Mouse (Mus musculus): ENCODE measurements at regions not wholly inside any gene's neighbourhood (a gene's known extent, or its start where the extent isn't known, plus 50 kb on each side); places are given as distances from the start of the nearest gene placed in this dataset.

DNA sequence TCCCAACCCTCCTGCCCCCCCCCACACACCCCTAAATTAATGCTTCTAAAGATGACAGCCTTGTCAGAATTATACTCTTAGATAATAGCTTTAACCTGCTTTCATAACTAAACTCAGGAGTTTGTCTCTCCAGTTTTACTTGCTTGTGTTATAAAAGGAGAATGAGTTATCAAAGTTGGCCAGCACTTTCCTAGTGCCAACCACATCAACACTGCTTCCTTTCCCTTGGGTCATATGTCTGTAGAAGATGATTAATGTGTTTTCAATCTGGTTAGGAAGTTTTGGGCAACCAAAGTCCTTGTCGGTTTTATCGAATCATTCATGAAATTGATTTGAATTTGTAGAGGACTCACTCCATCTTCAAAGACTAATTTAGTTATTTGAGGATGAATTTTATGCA, 505.3 kb downstream of the Kctd12 start:
- TF ChIP-seq POLR2A (IDR thresholded peaks at IDR 0.05; ENCODE audit: insufficient read length, low read depth), result no peak
- TF ChIP-seq E2F4 (IDR thresholded peaks at IDR 0.05; ENCODE audit: insufficient read depth), result no peak
- no peak for TF ChIP-seq MYOG (IDR thresholded peaks at IDR 0.05; ENCODE audit: control insufficient read depth in 1 of 3, insufficient read depth in 1 of 3, insufficient read length in 2 of 3, low read depth in 2 of 3)
- TF ChIP-seq USF1 (IDR thresholded peaks at IDR 0.05; ENCODE audit: low read depth), result no peak
- no peak for TF ChIP-seq MYOD1 (IDR thresholded peaks at IDR 0.05; ENCODE audit: control insufficient read depth in 1 of 3, insufficient read length in 2 of 3, low read depth in 2 of 3)
- no peak for TF ChIP-seq CEBPB (IDR thresholded peaks at IDR 0.05; ENCODE audit: insufficient read depth, poor library complexity, severe bottlenecking)
- no peak for TF ChIP-seq TCF3 (IDR thresholded peaks at IDR 0.05; ENCODE audit: insufficient read length, low read depth)
- no peak for TF ChIP-seq MAX (IDR thresholded peaks at IDR 0.05; ENCODE audit: low read depth)
- TF ChIP-seq REST (IDR thresholded peaks at IDR 0.05; ENCODE audit: insufficient read depth, insufficient read length), result no peak
- TF ChIP-seq TCF12 (IDR thresholded peaks at IDR 0.05; ENCODE audit: insufficient read depth, poor library complexity, severe bottlenecking), result no peak
- no peak for TF ChIP-seq POLR2AphosphoS2 (IDR thresholded peaks at IDR 0.05; ENCODE audit: insufficient read length, low read depth)
- TF ChIP-seq SRF (IDR thresholded peaks at IDR 0.05; ENCODE audit: control insufficient read depth, insufficient read length, low read depth), result no peak

All from myocyte (in vitro differentiated cells).